Mouse (Mus musculus): ENCODE data around the gene Ovch2.
"Not testable (repeated sequence)": the region's sequence is repeated elsewhere in the genome, so short reads cannot be mapped to it uniquely, and the experiment has no call there.

GRCm38 (mm10) chr7:107825441-107825840 lies 24.4 kb upstream of the Ovch2 start, which contains the start of gene Olfr469:
- TF ChIP-seq CTCF (IDR thresholded peaks at IDR 0.05; ENCODE audit: insufficient read depth, low read length); POLR2A (IDR thresholded peaks at IDR 0.05; ENCODE audit: borderline replicate concordance, extremely low read depth, low read depth, low read length): not testable (repeated sequence)
